ENCODE assay signal across 19 mouse cellular contexts in genomic region chr3:29235477-29235876, GRCm38 (mm10).
DNase-seq lines count a peak whose midpoint lies in the region; ATAC-seq and TF ChIP-seq lines count a peak whose summit lies in the region.
"Had no signal": no experiment of that assay in that cellular context is flagged by ENCODE, and none has a peak within 500 bp of the region (broad histone marks: within the 10 kb centered on the region; RNA-seq: fewer than 3 reads in every experiment).

No protein-coding gene starts in this region.

- WGBS in kidney, embryonic 14.5 days = 40% methylated on average over 4 of the region's 4 CpGs
- WGBS in neural tube, embryonic 11.5 days = 40% methylated on average over 4 of the region's 4 CpGs

- no peaks in the 10 kb centered on the region for H3K9me3 ChIP-seq in kidney, embryonic 14.5 days (ENCODE audit: control insufficient read depth, low read length)
- H3K9me3 ChIP-seq in neural tube, embryonic 11.5 days (ENCODE audit: control insufficient read depth, low read length) = no peaks in the 10 kb centered on the region
- H3K9me3 ChIP-seq: embryonic facial prominence, embryonic 15.5 days; forebrain, embryonic 10.5 days; heart, embryonic 12.5 days; hindbrain, embryonic 10.5 days had no signal

- H3K4me2 ChIP-seq in kidney, embryonic 14.5 days (replicated peaks; ENCODE audit: low read depth, low read length) = no peak overlapping the region
- no peak overlapping the region for H3K4me2 ChIP-seq in neural tube, embryonic 11.5 days (ENCODE audit: low read depth)
- H3K4me2 ChIP-seq: embryonic facial prominence, embryonic 15.5 days; heart, embryonic 12.5 days; hindbrain, embryonic 14.5 days had no signal

- H3K4me1 ChIP-seq in kidney, embryonic 14.5 days (ENCODE audit: control insufficient read depth, insufficient read depth, low read length) = no peaks in the 10 kb centered on the region
- H3K4me1 ChIP-seq in neural tube, embryonic 11.5 days (ENCODE audit: control insufficient read depth, insufficient read depth, low read length) = no peaks in the 10 kb centered on the region
- H3K4me1 ChIP-seq: embryonic facial prominence, embryonic 15.5 days; heart, embryonic 12.5 days; hindbrain, embryonic 10.5 days had no signal

- H3K9ac ChIP-seq in kidney, embryonic 14.5 days (ENCODE audit: low read depth, low read length) = no peak overlapping the region
- H3K9ac ChIP-seq in neural tube, embryonic 11.5 days (ENCODE audit: low read length) = no peak overlapping the region
- H3K9ac ChIP-seq: embryonic facial prominence, embryonic 15.5 days; heart, embryonic 12.5 days; hindbrain, embryonic 14.5 days had no signal

- no peak overlapping the region for H3K4me3 ChIP-seq in kidney, embryonic 14.5 days (ENCODE audit: low read length)
- H3K4me3 ChIP-seq in neural tube, embryonic 11.5 days (ENCODE audit: low read depth, low read length) = no peak overlapping the region
- H3K4me3 ChIP-seq in left cerebral cortex, adult 2 months = no peak overlapping the region
- H3K4me3 ChIP-seq: embryonic facial prominence, embryonic 15.5 days; erythroblast, embryonic 14.5 days; forebrain, embryonic 10.5 days; heart, embryonic 12.5 days; hindbrain, embryonic 10.5 days had no signal

- intact Hi-C loops in left cerebral cortex, adult 2 months (cut with DNase I) = no loop called here

- H3K36me3 ChIP-seq in kidney, embryonic 14.5 days (ENCODE audit: control insufficient read depth, insufficient read depth, low read length) = no peaks in the 10 kb centered on the region
- no peaks in the 10 kb centered on the region for H3K36me3 ChIP-seq in neural tube, embryonic 11.5 days (ENCODE audit: control insufficient read depth, insufficient read depth, low read length)
- H3K36me3 ChIP-seq: embryonic facial prominence, embryonic 15.5 days; forebrain, embryonic 10.5 days; heart, embryonic 12.5 days; hindbrain, embryonic 10.5 days had no signal

- peak; percentile 16 for DNase-seq in embryo, embryonic 11 days
- DNase-seq in embryo, embryonic 9.5 days (ENCODE audit: extremely low spot score) = no peak
- DNase-seq in kidney, postnatal 14 days = no peak
- DNase-seq in neural tube, embryonic 11.5 days (ENCODE audit: low spot score) = peak; percentile 24
- no peak for DNase-seq in neural tube, embryonic 10.5 days (ENCODE audit: extremely low spot score, low spot score)
- DNase-seq in skeletal muscle tissue, adult 2 months (ENCODE audit: low read depth, low spot score) = peak; percentile 45
- DNase-seq in left cerebral cortex, adult 2 months (ENCODE audit: extremely low spot score in 1 of 2, low spot score in 2 of 2) = no peak
- DNase-seq: adrenal gland, postnatal 10 days; cerebellum, adult 18-20 months; cerebellum, postnatal 14 days; gastrocnemius, postnatal 14 days had no signal

- no peak for TF ChIP-seq CTCF in left cerebral cortex, adult 2 months (IDR thresholded peaks at IDR 0.05)

- 0 out of 2 replicates have a peak, but pooled peaks have one; percentile 20 for ATAC-seq in kidney, embryonic 14.5 days (ENCODE audit: low FRiP score, low TSS enrichment)
- peak; percentile 58; the same call in 1 of the 2 replicates for ATAC-seq in neural tube, embryonic 11.5 days (ENCODE audit: insufficient read depth, low FRiP score, low TSS enrichment)
- ATAC-seq: forebrain, embryonic 14.5 days had no signal

- no peaks in the 10 kb centered on the region for H3K27me3 ChIP-seq in kidney, embryonic 14.5 days (ENCODE audit: control insufficient read depth, insufficient read depth, low read length)
- H3K27me3 ChIP-seq in neural tube, embryonic 11.5 days (ENCODE audit: control insufficient read depth, insufficient read depth, low read length) = no peaks in the 10 kb centered on the region
- H3K27me3 ChIP-seq: embryonic facial prominence, embryonic 15.5 days; heart, embryonic 12.5 days had no signal

- no peak overlapping the region for H3K27ac ChIP-seq in kidney, embryonic 14.5 days (ENCODE audit: low read depth, low read length)
- H3K27ac ChIP-seq in neural tube, embryonic 11.5 days (ENCODE audit: low read depth, low read length) = no peak overlapping the region
- no peak overlapping the region for H3K27ac ChIP-seq in left cerebral cortex, adult 2 months
- H3K27ac ChIP-seq: embryonic facial prominence, embryonic 15.5 days; forebrain, embryonic 10.5 days; hindbrain, embryonic 10.5 days; hindbrain, embryonic 14.5 days had no signal

Comparison
In these comparisons a context has a peak if more than half of its experiments do, and no peak if none do; other contexts are left out.
1. DNase-seq: peak in embryo, embryonic 11 days (single experiment), neural tube, embryonic 11.5 days (single experiment) and skeletal muscle tissue, adult 2 months (single experiment); none in embryo, embryonic 9.5 days (single experiment), kidney, postnatal 14 days (single experiment), neural tube, embryonic 10.5 days (single experiment) and left cerebral cortex, adult 2 months (0 of 2).